Mouse (Mus musculus): Measurements from ENCODE around the gene Carns1. TPM values are rescaled to one million over a fixed set of nuclear protein-coding genes. Genes with fewer than 3 reads are reported as not detected.
A peak's percentile ranks its signal among the peaks of the same experiment; 100 is the strongest.
"Not testable (repeated sequence)": the region's sequence is repeated elsewhere in the genome, so short reads cannot be mapped to it uniquely, and the experiment has no call there.

Carns1 gene
- total RNA-seq, 4 experiments from 2014 or later = 3.6 to 6.8 (median 5.2) TPM

- DNase-seq = no peak
These were observed 45.8 kb downstream of the Carns1 start for GRCm38 (mm10) chr19:4129462-4129861.

DNA sequence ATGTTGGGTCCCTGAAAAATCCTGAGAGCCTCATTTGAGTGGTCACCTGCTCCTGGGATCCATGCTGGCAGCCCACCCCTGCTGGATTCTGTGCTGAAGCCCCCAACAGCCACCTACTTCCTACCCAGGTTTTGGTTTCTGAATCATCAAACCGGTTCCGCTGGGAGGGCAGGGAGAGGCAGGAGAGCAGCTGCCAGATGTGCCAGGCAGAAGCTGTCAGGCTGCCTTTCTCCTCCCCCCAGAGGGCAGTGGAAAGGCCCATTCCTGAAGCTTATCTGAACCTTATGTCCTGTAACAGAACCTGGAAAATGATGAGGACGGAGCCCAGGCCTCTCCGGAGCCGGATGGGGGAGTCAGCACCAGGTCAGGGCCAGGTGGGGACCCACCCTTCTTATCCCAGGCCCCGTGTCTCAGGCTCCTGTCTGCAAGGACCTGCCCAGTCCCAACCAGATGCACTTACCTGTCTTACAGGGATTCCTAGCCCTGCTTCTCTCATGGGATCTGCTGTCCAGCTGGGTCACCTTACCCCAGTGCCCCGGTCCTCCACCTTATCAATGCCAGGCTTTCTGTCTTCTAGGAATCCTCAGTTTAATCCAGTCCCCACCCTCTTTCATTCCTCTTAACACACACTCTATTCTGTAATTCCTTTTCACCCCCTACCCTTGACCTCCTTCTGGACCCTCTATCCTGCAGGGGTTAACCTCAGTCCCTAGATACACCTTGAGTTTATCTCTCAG lies 48.4 kb downstream of the Carns1 start:
- no peak for DNase-seq

- DNase-seq = peak; percentile 98
These were observed 49.3 kb downstream of the Carns1 start, which contains the start of gene Aip for GRCm38 (mm10) chr19:4125741-4126696. Aip (minus strand) TSS chr19:4125858.

DNA sequence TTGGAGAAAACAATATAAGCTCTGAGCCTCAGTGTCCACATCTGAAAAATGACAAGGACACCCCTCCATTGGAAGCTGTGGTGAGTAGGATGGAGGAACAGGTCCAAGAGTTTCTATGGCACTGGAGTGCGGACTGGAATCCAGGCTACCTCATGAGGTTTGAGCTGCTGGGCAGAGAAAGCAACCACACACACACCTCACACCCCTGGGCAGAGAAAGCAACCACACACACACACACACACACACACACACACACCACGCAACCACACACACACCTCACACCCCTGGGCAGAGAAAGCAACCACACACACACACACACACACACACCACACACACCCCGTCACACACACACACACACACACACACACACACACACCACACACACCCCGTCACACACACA lies 50.0 kb downstream of the Carns1 start:
- DNase-seq = not testable (repeated sequence)

DNA sequence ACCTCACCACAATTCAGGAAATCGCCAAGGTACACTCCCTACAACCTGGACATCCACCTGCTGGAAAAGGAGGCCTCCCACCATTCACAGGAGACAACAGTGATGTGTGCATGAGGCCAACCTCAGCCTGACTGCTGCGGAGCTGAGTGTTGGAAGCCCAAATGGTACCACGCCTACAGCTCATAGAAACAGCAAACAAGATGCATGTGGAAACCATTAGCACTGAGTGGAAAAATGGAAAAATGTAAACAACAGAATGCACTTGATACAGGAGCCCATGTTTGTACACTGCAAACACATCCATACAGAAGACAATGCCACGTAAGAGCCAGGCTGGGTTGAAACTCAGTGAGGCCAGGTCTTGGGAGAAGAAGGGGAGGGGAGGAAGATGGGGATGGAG lies 50.8 kb downstream of the Carns1 start:
- DNase-seq = no peak

DNA sequence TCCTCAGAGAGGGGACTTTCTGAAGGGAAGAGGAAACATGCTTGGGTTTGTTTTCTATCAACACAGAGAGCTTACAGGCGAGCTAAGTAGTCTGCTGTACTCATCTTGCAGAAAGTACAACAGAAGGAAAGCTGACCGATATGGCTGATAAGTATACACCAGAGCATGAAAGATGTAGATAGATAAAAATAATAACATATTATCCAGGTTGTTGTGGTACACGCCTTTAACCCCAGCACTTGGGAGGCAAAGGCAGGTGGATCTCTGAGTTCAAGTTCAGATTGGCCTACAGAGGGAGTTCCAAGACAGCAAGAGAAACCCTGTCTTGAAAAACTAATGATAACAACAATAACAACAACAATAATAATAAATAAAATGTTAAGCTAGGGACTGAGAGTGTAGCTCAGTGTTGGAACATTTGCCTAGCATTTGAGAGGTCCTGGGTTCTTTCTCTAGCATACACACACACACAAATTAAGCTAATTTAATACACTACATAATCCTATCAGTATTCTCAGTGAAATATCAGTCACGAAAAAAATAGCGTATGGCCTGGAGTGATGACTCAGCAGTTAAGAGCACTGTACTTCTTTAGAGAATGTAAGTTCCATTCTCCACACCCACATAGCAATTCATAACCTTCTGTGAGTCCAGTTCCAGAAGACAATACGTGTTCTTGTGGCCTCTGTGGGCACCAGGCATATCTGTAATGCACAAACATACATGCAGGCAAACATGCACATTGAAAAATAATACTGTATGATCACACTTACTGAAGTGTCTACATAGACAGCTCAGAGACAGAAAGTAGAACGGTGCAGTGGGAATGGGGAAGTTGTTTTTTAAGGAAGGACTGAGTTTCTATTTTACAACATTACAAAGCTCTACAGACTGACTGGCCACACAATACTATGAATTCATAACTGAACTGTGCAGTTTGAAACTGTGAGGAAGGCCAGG lies 52.6 kb downstream of the Carns1 start:
- no peak for DNase-seq

GRCm38 (mm10) chr19:4121896-4122295 lies 53.4 kb downstream of the Carns1 start:
- not testable (repeated sequence) for DNase-seq

- peak; percentile 98 for DNase-seq
These were observed 54.0 kb downstream of the Carns1 start for GRCm38 (mm10) chr19:4121097-4121805.

GRCm38 (mm10) chr19:4120496-4120895 lies 54.8 kb downstream of the Carns1 start:
- DNase-seq = no peak

DNA sequence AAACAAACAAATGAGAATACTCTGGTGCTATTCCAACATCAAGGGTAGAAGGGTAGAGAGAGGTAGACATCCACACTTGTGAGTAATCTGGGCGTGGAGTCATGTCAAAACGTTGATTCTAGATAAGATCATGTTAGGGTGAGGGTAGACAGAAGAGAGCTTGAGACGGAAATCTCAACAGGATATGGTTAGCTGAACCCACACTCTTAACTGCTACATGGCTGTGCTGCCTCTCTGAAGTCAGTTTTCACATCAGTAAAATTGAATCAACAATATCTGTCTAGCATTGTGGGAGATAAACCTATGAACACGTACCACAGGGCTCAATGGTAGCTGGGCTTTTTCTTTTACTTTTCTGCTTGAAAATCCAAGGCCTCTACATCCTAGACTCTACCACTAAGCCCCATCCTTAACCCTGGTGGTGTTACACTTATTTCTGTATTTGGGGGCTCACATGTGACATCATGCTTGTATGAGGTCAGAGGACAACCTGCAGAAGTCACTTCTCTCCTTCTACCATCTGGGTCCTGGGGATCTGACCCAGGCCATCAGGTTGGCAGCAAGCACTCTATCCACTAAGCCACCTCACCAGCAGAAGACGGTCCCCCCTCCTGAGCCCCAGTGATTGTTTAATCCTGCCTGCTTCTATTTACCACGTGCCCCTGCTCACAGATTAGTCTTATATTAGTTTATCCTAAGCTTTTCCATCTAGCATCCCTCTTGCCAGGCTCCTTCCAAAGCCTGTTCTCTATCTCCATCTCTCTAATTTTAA lies 55.4 kb downstream of the Carns1 start:
- DNase-seq = no peak

DNA sequence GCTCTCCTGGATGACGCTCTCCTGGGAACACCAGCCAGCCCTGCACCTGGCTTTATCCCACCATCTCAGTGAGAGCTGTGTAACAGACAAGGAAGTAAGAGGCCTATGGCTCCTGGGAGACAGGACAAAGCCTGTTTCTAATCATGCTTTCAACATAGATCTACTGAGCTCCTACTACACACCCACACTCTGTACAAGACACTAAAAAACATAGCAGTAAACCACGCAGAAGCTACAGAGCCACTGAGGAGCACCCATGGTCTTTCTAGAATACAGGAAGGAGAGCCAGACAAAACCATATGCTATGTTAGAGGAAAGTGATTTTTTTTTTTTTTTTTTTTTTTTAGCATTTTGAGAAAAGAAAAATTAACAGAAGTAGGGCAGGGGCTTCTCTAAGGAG lies 56.9 kb downstream of the Carns1 start:
- DNase-seq = no peak

GRCm38 (mm10) chr19:4117006-4117405 lies 58.3 kb downstream of the Carns1 start:
- DNase-seq = no peak

GRCm38 (mm10) chr19:4115816-4116215 lies 59.5 kb downstream of the Carns1 start:
- no peak for DNase-seq

GRCm38 (mm10) chr19:4115144-4115543 lies 60.1 kb downstream of the Carns1 start:
- DNase-seq = no peak

GRCm38 (mm10) chr19:4114551-4114950 lies 60.7 kb downstream of the Carns1 start:
- no peak for DNase-seq

Small RNA genes lying within 50 kb of the gene (microRNA-seq; reads per million reads assigned to microRNA genes)
- gene Gm26115 = 0 reads per million in 2 experiments

Other genes with a start within 250 kb of the Carns1 start
- gene Aldh3b1, start 245.7 kb downstream of the Carns1 start, total RNA-seq (2022) = 100 to 1,000 TPM in 2 of 4 experiments, 10 to 100 TPM in 2; 35.5 to 262 (median 145) TPM
- gene Unc93b1, start 240.3 kb downstream of the Carns1 start, total RNA-seq (2022) = 10 to 100 TPM; 69.4 to 85.5 (median 71.5) TPM
- gene Aldh3b3, start 216.8 kb downstream of the Carns1 start, total RNA-seq (2022) = 1 to 10 TPM in 2 of 4 experiments, under 1 TPM in 2; 0.11 to 1.5 (median 0.88) TPM
- 10 to 100 TPM in 2 of 4 experiments, 1 to 10 TPM in 2; 4.5 to 15.8 (median 9.7) TPM for gene Aldh3b2, start 203.2 kb downstream of the Carns1 start, total RNA-seq (2022)
- 10 to 100 TPM; 17.9 to 37.7 (median 23.4) TPM for gene Acy3, start 188.9 kb downstream of the Carns1 start, total RNA-seq (2022)
- gene Tbx10, start 182.7 kb downstream of the Carns1 start, total RNA-seq (2022) = not detected
- gene Nudt8, start 174.9 kb downstream of the Carns1 start, total RNA-seq (2022) = 10 to 100 TPM; 22.8 to 27.3 (median 24.7) TPM
- gene Gm49405, start 174.9 kb downstream of the Carns1 start, total RNA-seq (2022) = 1 to 10 TPM in 3 of 4 experiments, under 1 TPM in 1; 0.61 to 1.7 (median 1.3) TPM
- gene Doc2g, start 172.2 kb downstream of the Carns1 start, total RNA-seq (2022) = 1 to 10 TPM; 1.5 to 2.5 (median 1.7) TPM
- 100 to 1,000 TPM; 235 to 340 (median 280) TPM for gene Ndufv1, start 162.7 kb downstream of the Carns1 start, total RNA-seq (2022)
- gene Gstp1, start 137.5 kb downstream of the Carns1 start, total RNA-seq (2022) = 100 to 1,000 TPM; 366 to 409 (median 394) TPM
- gene Gstp2, start 129.5 kb downstream of the Carns1 start, total RNA-seq (2022) = 10 to 100 TPM; 45.4 to 79.1 (median 67.8) TPM
- gene Gstp3, start 115.9 kb downstream of the Carns1 start, total RNA-seq (2022) = 1 to 10 TPM in 1 of 4 experiments, under 1 TPM in 3; 0.56 to 1.1 (median 0.77) TPM
- gene Cabp2, start 93.9 kb downstream of the Carns1 start, total RNA-seq (2022) = not detected
- gene Cdk2ap2, start 78.3 kb downstream of the Carns1 start, total RNA-seq (2022) = 100 to 1,000 TPM; 100 to 146 (median 129) TPM
- gene Pitpnm1, start 75.5 kb downstream of the Carns1 start, total RNA-seq (2022) = 100 to 1,000 TPM in 1 of 4 experiments, 10 to 100 TPM in 3; 57.1 to 119 (median 84.1) TPM
- gene Aip, start 49.6 kb downstream of the Carns1 start, total RNA-seq (2022) = 100 to 1,000 TPM; 129 to 143 (median 134) TPM
- gene Gpr152, start 35.7 kb downstream of the Carns1 start, total RNA-seq (2022) = under 1 TPM in 2 of 4 experiments, not detected in 2; 0.06 to 0.08 TPM
- gene Cabp4, start 31.4 kb downstream of the Carns1 start, total RNA-seq (2022) = under 1 TPM; 0.23 to 0.59 (median 0.39) TPM
- 100 to 1,000 TPM; 174 to 210 (median 184) TPM for gene Coro1b, start 26.9 kb downstream of the Carns1 start, total RNA-seq (2022)
- gene Ptprcap, start 21.9 kb downstream of the Carns1 start, total RNA-seq (2022) = 1 to 10 TPM; 2.2 to 4.4 (median 3.4) TPM
- gene Rps6kb2, start 12.1 kb downstream of the Carns1 start, total RNA-seq (2022) = 10 to 100 TPM; 29.2 to 53.0 (median 46.7) TPM
- gene Tbc1d10c, start 15.8 kb upstream of the Carns1 start, total RNA-seq (2022) = 1 to 10 TPM; 1.6 to 2.8 (median 1.9) TPM
- 100 to 1,000 TPM; 371 to 396 (median 387) TPM for gene Ppp1ca, start 16.6 kb upstream of the Carns1 start, total RNA-seq (2022)
- 10 to 100 TPM in 3 of 4 experiments, 1 to 10 TPM in 1; 8.7 to 14.3 (median 11.9) TPM for gene Rad9a, start 26.2 kb upstream of the Carns1 start, total RNA-seq (2022)
- 10 to 100 TPM in 1 of 4 experiments, 1 to 10 TPM in 3; 4.5 to 14.4 (median 7.6) TPM for gene Clcf1, start 38.8 kb upstream of the Carns1 start, total RNA-seq (2022)
- not detected for gene AC109138.7, start 38.9 kb upstream of the Carns1 start, total RNA-seq (2022)
- gene Pold4, start 56.4 kb upstream of the Carns1 start, total RNA-seq (2022) = 10 to 100 TPM; 39.0 to 53.5 (median 52.4) TPM
- gene Ssh3, start 93.7 kb upstream of the Carns1 start, total RNA-seq (2022) = 10 to 100 TPM; 30.8 to 55.1 (median 46.6) TPM
- 10 to 100 TPM in 1 of 4 experiments, 1 to 10 TPM in 3; 4.3 to 10.6 (median 6.8) TPM for gene Ankrd13d, start 107.7 kb upstream of the Carns1 start, total RNA-seq (2022)
- gene Grk2, start 130.7 kb upstream of the Carns1 start, total RNA-seq (2022) = 10 to 100 TPM; 42.3 to 71.6 (median 53.0) TPM
- gene Kdm2a, start 222.8 kb upstream of the Carns1 start, total RNA-seq (2022) = 100 to 1,000 TPM in 3 of 4 experiments, 10 to 100 TPM in 1; 88.6 to 150 (median 124) TPM

Data from adrenal gland, adult 8-10 months (tissue).